Mouse (Mus musculus): ENCODE results near the gene Insm2. TPM values are rescaled to one million over a fixed set of nuclear protein-coding genes. Genes with fewer than 3 reads are reported as not detected.
A peak's percentile ranks its signal among the peaks of the same experiment; 100 is the strongest.
"Not testable (repeated sequence)": the region's sequence is repeated elsewhere in the genome, so short reads cannot be mapped to it uniquely, and the experiment has no call there.

The Insm2 gene
- not detected in 2 replicates for polyA plus RNA-seq (2012; ENCODE audit: insufficient read depth, insufficient read length, low replicate concordance, missing spikeins)

DNA sequence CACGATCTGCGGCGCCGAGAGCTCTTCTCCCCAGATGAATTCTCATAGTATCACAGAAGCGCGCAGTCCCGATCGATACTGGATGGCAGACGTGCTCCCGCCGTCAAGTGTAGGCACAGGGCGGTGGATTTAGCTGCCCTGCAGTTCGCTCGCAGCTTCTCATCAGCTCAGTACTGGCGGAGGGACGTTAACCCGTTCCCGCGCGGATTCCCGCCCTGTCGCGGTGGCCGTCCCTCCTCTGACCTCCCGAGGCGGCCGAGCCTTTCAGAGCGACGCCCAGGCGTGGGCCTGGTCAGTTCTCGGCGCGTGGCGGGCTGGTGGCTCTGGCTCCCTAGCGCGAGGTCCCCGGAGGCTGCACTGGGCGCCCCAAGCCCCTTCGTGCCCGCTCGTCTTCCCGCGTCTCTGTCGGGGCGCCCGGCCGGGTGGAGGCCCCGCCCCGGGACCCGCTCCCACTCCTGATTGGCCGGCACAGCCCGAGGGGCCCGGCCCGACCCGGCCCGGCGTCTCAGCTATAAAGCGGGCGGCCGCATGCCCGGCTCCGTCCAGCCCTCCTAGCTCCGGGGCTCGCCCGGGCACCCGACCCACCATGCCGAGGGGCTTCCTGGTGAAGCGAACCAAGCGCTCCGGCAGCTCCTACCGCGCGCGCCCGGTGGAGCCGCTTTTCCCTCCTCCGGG is at the start of gene Insm2:
Gene Insm2, plus strand, starts transcription at position 541 of the 675 bp plus-strand sequence.
- Histone ChIP-seq H3K4me1 (ENCODE audit: control insufficient read depth, insufficient read depth, low read length) (peaks cover 21% of the 10 kb centered on the region), H3K4me3 (ENCODE audit: insufficient read depth, low read depth, low read length) (peak within 1 kb of the TSS; percentile 52), H3K27ac (ENCODE audit: insufficient read depth, low read depth, low read length) (no peak within 1 kb of the TSS)
- TF ChIP-seq POLR2A (IDR thresholded peaks at IDR 0.05; ENCODE audit: insufficient read depth, low read depth, low read length) (no peak), CTCF (IDR thresholded peaks at IDR 0.05; ENCODE audit: insufficient read depth, low read depth, low read length) (no peak)
- WGBS: under 1% methylated on average over 77 of the region's 77 CpGs

DNA sequence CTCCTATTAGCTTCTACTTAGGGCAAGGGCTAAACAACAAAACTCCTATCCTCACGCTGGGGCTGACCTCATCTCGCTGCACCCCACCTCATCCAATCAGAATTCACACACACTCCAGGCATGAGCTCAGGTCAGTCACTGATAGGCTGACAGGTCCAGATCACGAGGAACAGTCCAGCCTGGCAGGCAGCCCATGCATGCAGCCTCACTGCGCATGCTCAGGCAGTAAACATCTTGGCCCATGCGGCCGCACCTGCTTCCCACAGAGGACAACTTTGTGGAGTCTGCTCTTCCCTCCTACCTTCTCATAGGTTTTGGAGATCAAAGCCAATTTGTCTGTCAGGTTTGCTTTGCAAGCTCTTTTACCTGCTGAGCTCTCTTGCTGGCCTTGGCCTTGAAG is 44.3 kb upstream of the Insm2 start:
- not testable (repeated sequence) for H3K4me3 ChIP-seq (ENCODE audit: insufficient read depth, low read depth, low read length); H3K27ac ChIP-seq (ENCODE audit: insufficient read depth, low read depth, low read length); H3K4me1 ChIP-seq (ENCODE audit: control insufficient read depth, insufficient read depth, low read length)
- WGBS: 82% methylated on average over 6 of the region's 6 CpGs

DNA sequence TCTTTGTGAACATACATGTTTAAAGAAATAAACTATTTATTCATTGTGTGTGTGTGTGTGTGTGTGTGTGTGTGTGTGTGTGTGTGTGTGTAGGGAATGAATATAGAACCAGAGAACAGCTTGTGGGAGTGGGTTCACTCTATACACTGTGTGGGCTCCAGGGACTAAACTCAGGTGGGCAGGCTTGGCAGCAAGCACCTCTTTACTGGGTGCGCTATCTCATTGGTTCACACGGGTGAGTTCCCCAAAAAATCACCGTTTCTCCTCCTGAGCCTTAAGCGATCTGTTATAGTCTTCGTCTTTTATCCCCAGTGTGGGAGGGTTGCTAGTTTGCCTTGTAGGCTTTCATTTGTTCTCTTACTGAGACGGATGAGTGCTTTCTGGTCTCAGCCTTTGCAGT is 41.4 kb upstream of the Insm2 start:
- WGBS: 63% methylated on average over 6 of the region's 6 CpGs
- Histone ChIP-seq H3K4me1 (ENCODE audit: control insufficient read depth, insufficient read depth, low read length) (peaks cover 2% of the 10 kb centered on the region; the same call in 1 of the 2 replicates), H3K27ac (ENCODE audit: insufficient read depth, low read depth, low read length) (no peak overlapping the region), H3K4me3 (ENCODE audit: insufficient read depth, low read depth, low read length) (no peak overlapping the region)
- no peak for TF ChIP-seq POLR2A (IDR thresholded peaks at IDR 0.05; ENCODE audit: insufficient read depth, low read depth, low read length)
- no peak for TF ChIP-seq CTCF (IDR thresholded peaks at IDR 0.05; ENCODE audit: insufficient read depth, low read depth, low read length)

DNA sequence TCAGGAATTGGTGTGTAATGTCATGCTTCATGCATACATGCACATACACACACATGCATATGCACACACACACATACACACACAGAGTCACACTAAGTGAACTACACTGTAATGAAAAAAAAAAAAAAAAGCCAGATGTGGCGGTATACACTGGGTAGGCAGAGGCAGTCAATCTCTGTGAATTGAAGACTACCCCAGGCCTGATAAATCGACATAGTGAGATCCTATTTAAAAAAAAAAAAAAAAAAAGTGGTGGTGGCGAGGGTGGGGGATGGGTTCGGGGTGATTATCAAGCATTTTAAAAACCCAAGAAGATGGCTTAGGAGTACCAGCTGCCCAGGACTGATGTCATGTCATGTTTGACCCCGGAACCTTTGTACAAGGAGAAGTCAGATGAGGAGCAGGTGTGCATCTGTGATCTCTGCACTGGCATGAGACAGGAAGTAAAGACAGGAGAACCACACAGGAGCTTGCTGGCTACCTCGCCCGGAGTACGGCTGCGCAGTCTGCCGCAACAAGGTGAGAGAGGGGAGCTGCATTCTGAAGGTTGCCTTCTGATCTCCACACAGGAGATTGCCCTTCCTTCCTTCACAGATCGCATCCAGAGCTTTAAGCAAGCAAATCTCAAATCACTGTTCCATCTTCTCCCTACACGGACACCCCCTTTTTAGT is 39.9 kb upstream of the Insm2 start:
- 93% methylated on average over 12 of the region's 12 CpGs for WGBS
- peaks cover 5% of the 10 kb centered on the region; the same call in 1 of the 2 replicates for H3K4me1 ChIP-seq (ENCODE audit: control insufficient read depth, insufficient read depth, low read length)
- H3K4me3 ChIP-seq (ENCODE audit: insufficient read depth, low read depth, low read length): no peak overlapping the region
- H3K27ac ChIP-seq (ENCODE audit: insufficient read depth, low read depth, low read length): no peak overlapping the region
- TF ChIP-seq POLR2A (IDR thresholded peaks at IDR 0.05; ENCODE audit: insufficient read depth, low read depth, low read length): no peak
- TF ChIP-seq CTCF (IDR thresholded peaks at IDR 0.05; ENCODE audit: insufficient read depth, low read depth, low read length): no peak

DNA sequence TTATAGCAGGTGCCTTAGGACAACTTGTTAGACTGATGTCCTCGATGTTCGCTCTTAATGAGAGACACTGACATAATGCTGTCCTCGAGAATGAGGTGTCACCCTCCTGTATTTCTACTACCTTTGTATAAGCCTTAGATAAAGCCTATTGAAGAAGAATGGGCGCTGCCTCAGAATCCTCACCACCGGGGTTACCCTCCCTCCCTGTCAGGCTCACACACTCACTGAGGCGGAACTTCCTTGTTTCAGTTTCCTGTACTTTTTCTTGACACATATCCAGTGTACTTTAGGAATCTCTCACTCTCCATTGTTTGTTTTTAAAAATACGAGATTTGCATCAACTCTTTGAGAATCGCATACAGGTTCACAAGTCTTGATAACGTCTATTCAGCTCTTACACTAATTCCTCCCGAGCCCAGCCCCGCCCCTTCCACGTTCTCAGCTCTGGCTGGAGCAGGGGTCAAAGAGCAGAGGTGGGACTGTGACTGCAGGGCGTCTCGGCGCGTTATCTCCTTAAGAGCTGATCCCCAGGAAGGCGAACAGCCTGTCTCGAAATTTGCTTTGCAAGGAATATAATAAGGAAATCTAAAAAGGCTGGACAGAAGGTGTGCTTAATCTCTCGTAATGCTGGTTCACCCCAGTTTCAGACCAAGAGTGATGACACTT is 39.1 kb upstream of the Insm2 start:
- TF ChIP-seq CTCF (IDR thresholded peaks at IDR 0.05; ENCODE audit: insufficient read depth, low read depth, low read length) (no peak), POLR2A (IDR thresholded peaks at IDR 0.05; ENCODE audit: insufficient read depth, low read depth, low read length) (no peak)
- Histone ChIP-seq H3K4me3 (ENCODE audit: insufficient read depth, low read depth, low read length) (no peak overlapping the region; the same call in 1 of the 2 replicates), H3K27ac (ENCODE audit: insufficient read depth, low read depth, low read length) (no peak overlapping the region), H3K4me1 (ENCODE audit: control insufficient read depth, insufficient read depth, low read length) (peaks cover 5% of the 10 kb centered on the region; the same call in 1 of the 2 replicates)
- WGBS: 14% methylated on average over 19 of the region's 19 CpGs

DNA sequence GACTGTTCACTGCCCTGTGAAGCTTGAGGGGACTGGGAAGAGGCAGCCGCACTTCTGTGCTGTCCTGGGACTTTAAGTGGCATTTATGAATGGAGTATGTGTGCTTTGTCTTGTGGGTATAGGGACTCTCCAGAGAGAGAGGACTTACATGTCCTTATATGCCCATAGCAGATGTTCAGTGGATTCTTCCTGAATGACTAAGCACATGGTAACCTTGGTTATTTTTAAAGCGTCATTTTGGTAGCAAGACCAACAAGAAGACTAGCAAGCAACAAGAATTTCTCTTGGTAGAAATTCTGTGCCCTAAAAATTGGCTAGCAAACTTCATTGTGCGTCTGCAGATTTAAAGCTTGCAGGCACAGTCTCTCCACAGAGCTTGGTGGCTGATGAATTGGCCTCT is 35.5 kb upstream of the Insm2 start:
- WGBS: 82% methylated on average over 3 of the region's 3 CpGs
- H3K27ac ChIP-seq (ENCODE audit: insufficient read depth, low read depth, low read length): no peak overlapping the region
- no peak overlapping the region for H3K4me3 ChIP-seq (ENCODE audit: insufficient read depth, low read depth, low read length)
- no peak for TF ChIP-seq POLR2A (IDR thresholded peaks at IDR 0.05; ENCODE audit: insufficient read depth, low read depth, low read length)
- TF ChIP-seq CTCF (IDR thresholded peaks at IDR 0.05; ENCODE audit: insufficient read depth, low read depth, low read length): no peak
- peaks cover 5% of the 10 kb centered on the region; the same call in 1 of the 2 replicates for H3K4me1 ChIP-seq (ENCODE audit: control insufficient read depth, insufficient read depth, low read length)

DNA sequence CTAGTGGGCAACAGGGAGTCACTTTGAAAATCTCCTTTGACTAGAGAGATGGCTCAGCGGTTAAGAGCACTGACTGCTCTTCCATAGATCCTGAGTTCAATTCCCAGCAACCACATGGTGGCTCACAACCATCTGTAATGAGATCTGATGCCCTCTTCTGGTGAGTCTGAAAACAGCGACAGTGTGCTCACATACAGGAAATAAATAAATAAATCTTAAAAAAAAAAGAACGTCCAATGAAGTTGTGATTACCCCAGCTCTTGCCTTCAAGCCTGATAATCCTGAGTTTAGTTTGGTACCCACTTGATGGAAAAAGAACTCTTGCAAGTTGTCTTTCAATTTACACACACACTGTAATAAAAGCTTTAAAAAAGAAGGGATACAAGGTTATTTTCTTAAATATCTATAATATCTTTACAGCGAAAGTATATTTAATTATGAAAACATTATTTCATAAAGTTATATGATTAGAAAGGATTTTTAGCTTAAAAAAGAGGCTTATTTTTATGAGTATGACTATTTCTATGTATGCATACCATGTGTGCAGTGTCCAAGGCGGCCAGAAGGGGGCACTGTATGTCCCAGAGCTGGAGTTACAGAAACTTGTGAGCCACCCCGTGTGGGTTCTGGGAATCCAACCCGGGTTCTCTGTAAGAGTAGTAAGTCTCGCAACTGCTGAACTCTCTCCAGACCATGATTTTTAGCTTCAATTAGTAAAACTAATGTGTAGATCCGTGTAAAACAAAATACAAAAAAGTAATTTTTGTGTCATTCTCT is 34.9 kb upstream of the Insm2 start:
- H3K4me1 ChIP-seq (ENCODE audit: control insufficient read depth, insufficient read depth, low read length): peaks cover 5% of the 10 kb centered on the region; the same call in 1 of the 2 replicates
- H3K4me3 ChIP-seq (ENCODE audit: insufficient read depth, low read depth, low read length): no peak overlapping the region
- TF ChIP-seq CTCF (IDR thresholded peaks at IDR 0.05; ENCODE audit: insufficient read depth, low read depth, low read length) (no peak), POLR2A (IDR thresholded peaks at IDR 0.05; ENCODE audit: insufficient read depth, low read depth, low read length) (no peak)
- 88% methylated on average over 9 of the region's 9 CpGs for WGBS
- H3K27ac ChIP-seq (ENCODE audit: insufficient read depth, low read depth, low read length): no peak overlapping the region

DNA sequence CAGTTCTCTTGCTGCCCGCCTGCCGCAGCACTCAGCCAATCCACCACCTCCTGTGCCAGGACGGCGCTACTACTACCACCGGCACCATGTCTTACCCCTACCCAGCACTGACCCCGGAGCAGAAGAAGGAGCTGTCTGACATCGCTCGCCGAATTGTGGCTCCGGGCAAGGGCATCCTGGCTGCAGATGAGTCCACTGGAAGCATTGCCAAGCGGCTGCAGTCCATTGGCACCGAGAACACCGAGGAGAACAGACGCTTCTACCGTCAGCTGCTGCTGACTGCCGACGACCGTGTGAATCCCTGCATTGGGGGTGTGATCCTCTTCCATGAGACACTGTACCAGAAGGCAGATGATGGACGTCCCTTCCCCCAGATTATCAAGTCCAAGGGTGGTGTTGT is 34.0 kb upstream of the Insm2 start, which contains the start of gene Aldoart2:
Gene Aldoart2, plus strand, starts transcription at position 34 of the 400 bp plus-strand sequence.
- WGBS: 97% methylated on average over 19 of the region's 19 CpGs
- TF ChIP-seq POLR2A (IDR thresholded peaks at IDR 0.05; ENCODE audit: insufficient read depth, low read depth, low read length) (no peak), CTCF (IDR thresholded peaks at IDR 0.05; ENCODE audit: insufficient read depth, low read depth, low read length) (no peak)
- Histone ChIP-seq H3K4me3 (ENCODE audit: insufficient read depth, low read depth, low read length) (no peak within 1 kb of the TSS), H3K27ac (ENCODE audit: insufficient read depth, low read depth, low read length) (no peak within 1 kb of the TSS), H3K4me1 (ENCODE audit: control insufficient read depth, insufficient read depth, low read length) (peaks cover 5% of the 10 kb centered on the region; the same call in 1 of the 2 replicates)
